Mouse (Mus musculus) heart, embryonic 11.5 days (tissue): ENCODE measurements at regions not wholly inside any gene's neighbourhood (a gene's known extent, or its start where the extent isn't known, plus 50 kb on each side); places are given as distances from the start of the nearest gene placed in this dataset.

ENCODE experiments used
- ATAC-seq: fragments of 200-750 bp; cut with Nextera tagmentation; replicated peaks from 2 replicates; pipeline ENCODE4 v1.8.0; 2017; ENCODE audit warnings: moderate library complexity; ENCODE audit not compliant: insufficient number of reproducible peaks, low FRiP score, low TSS enrichment
- H3K27ac ChIP-seq: fragments of 300-500 bp; sonication (generic); 2 replicates; pipeline ENCODE4 v1.5.1; 2014; ENCODE audit warnings: mild to moderate bottlenecking, low read depth, low read length
- H3K27me3 ChIP-seq: fragments of 300-500 bp; sonication (generic); 2 replicates; pipeline ENCODE4 v1.6.1; 2014; ENCODE audit warnings: mild to moderate bottlenecking, low read length, mixed read lengths; ENCODE audit not compliant: control insufficient read depth, insufficient read depth
- H3K36me3 ChIP-seq: fragments of 300-500 bp; sonication (generic); 2 replicates; pipeline ENCODE4 v1.6.1; 2014; ENCODE audit warnings: mild to moderate bottlenecking, low read length, moderate library complexity, mixed read lengths; ENCODE audit not compliant: control insufficient read depth, insufficient read depth
- H3K4me1 ChIP-seq: fragments of 300-500 bp; sonication (generic); 2 replicates; pipeline ENCODE4 v1.6.1; 2014; ENCODE audit warnings: low read length; ENCODE audit not compliant: control insufficient read depth, insufficient read depth
- H3K4me2 ChIP-seq: fragments of 300-500 bp; sonication (generic); 2 replicates; pipeline ENCODE4 v1.6.1; 2014; ENCODE audit warnings: mild to moderate bottlenecking, moderate library complexity
- H3K4me3 ChIP-seq: fragments of 300-500 bp; sonication (generic); 2 replicates; pipeline ENCODE4 v1.5.1; 2014; ENCODE audit warnings: low read depth, low read length
- H3K9ac ChIP-seq: fragments of 300-500 bp; sonication (generic); 2 replicates; pipeline ENCODE4 v1.6.1; 2014; ENCODE audit warnings: mild to moderate bottlenecking, low read depth, low read length, moderate library complexity
- H3K9me3 ChIP-seq: fragments of 300-500 bp; sonication (generic); replicated peaks from 2 replicates; pipeline ENCODE4 v1.6.1; 2016; ENCODE audit warnings: low read length; ENCODE audit not compliant: control insufficient read depth
- WGBS: fragments of 180-500 bp; shearing (Covaris S2); extraction: QIAGEN DNeasy Blood & Tissue Kit; methylation state at CpG from one replicate; pipeline ENCODE4 v1.1.7; 2014; ENCODE audit not compliant: insufficient replicate concordance; 5-methylcytosine and 5-hydroxymethylcytosine counted together

- 60% methylated on average over 20 of the region's 20 CpGs for WGBS
- no peaks in the 10 kb centered on the region for H3K4me1 ChIP-seq
These were observed 190.3 kb upstream of the Ipo5 start for GRCm38 (mm10) chr14:120720464-120721445.

GRCm38 (mm10) chr14:120721593-120722461 is 189.2 kb upstream of the Ipo5 start:
- no peaks in the 10 kb centered on the region for H3K27me3 ChIP-seq
- no peak overlapping the region for H3K27ac ChIP-seq
- no peak for ATAC-seq
- no peaks in the 10 kb centered on the region for H3K36me3 ChIP-seq
- no peak overlapping the region for H3K9ac ChIP-seq
- H3K4me2 ChIP-seq, result no peak overlapping the region
- no peak overlapping the region for H3K4me3 ChIP-seq
- H3K9me3 ChIP-seq, result no peaks in the 10 kb centered on the region
- no peaks in the 10 kb centered on the region for H3K4me1 ChIP-seq
- WGBS, result 77% methylated on average over 6 of the region's 6 CpGs

More at GRCm38 (mm10) chr14:120720464-120721445, 190.3 kb upstream of the Ipo5 start:
- Histone ChIP-seq H3K4me2 (no peak overlapping the region), H3K9ac (no peak overlapping the region), H3K27ac (no peak overlapping the region), H3K4me3 (no peak overlapping the region), H3K36me3 (no peaks in the 10 kb centered on the region), H3K9me3 (no peaks in the 10 kb centered on the region), H3K27me3 (no peaks in the 10 kb centered on the region)
- ATAC-seq, result no peak

- no peaks in the 10 kb centered on the region for H3K4me1 ChIP-seq
- no peak for ATAC-seq
- H3K9me3 ChIP-seq, result no peaks in the 10 kb centered on the region
- no peaks in the 10 kb centered on the region for H3K36me3 ChIP-seq
- H3K4me2 ChIP-seq, result no peak overlapping the region
- H3K27me3 ChIP-seq, result no peaks in the 10 kb centered on the region
- H3K27ac ChIP-seq, result no peak overlapping the region
- H3K4me3 ChIP-seq, result no peak overlapping the region
- 48% methylated on average over 6 of the region's 6 CpGs for WGBS
- H3K9ac ChIP-seq, result no peak overlapping the region
These were observed 188.4 kb upstream of the Ipo5 start for GRCm38 (mm10) chr14:120722546-120723112.

GRCm38 (mm10) chr14:120728107-120728506 is 182.9 kb upstream of the Ipo5 start:
- H3K4me2 ChIP-seq, result no peak overlapping the region
- H3K27me3 ChIP-seq, result no peaks in the 10 kb centered on the region
- no peak overlapping the region for H3K27ac ChIP-seq
- 0 out of 2 replicates have a peak, but pooled peaks cover 5% of the 10 kb centered on the region for H3K4me1 ChIP-seq
- H3K9ac ChIP-seq, result no peak overlapping the region
- ATAC-seq, result no peak
- H3K36me3 ChIP-seq, result no peaks in the 10 kb centered on the region
- WGBS, result 83% methylated on average over 10 of the region's 10 CpGs
- no peaks in the 10 kb centered on the region for H3K9me3 ChIP-seq
- no peak overlapping the region for H3K4me3 ChIP-seq

- H3K4me2 ChIP-seq, result no peak overlapping the region
- no peak; the same call in 1 of the 2 replicates for ATAC-seq
- H3K36me3 ChIP-seq, result no peaks in the 10 kb centered on the region
- H3K9ac ChIP-seq, result no peak overlapping the region
- no peak overlapping the region for H3K27ac ChIP-seq
- 0 out of 2 replicates have a peak, but pooled peaks cover 5% of the 10 kb centered on the region for H3K4me1 ChIP-seq
- no peaks in the 10 kb centered on the region for H3K9me3 ChIP-seq
- no peak overlapping the region for H3K4me3 ChIP-seq
- 30% methylated on average over 3 of the region's 3 CpGs for WGBS
- H3K27me3 ChIP-seq, result no peaks in the 10 kb centered on the region
These were observed 180.8 kb upstream of the Ipo5 start for GRCm38 (mm10) chr14:120730226-120730625.

- Histone ChIP-seq H3K36me3 (no peaks in the 10 kb centered on the region), H3K4me2 (no peak overlapping the region), H3K9ac (no peak overlapping the region), H3K27me3 (no peaks in the 10 kb centered on the region), H3K4me3 (no peak overlapping the region), H3K9me3 (no peaks in the 10 kb centered on the region), H3K27ac (no peak overlapping the region), H3K4me1 (0 out of 2 replicates have a peak, but pooled peaks cover 5% of the 10 kb centered on the region)
- WGBS, result 50% methylated on average over 7 of the region's 7 CpGs
- ATAC-seq, result no peak
These were observed 179.2 kb upstream of the Ipo5 start for GRCm38 (mm10) chr14:120731679-120732281.

- H3K9ac ChIP-seq, result no peak overlapping the region
- WGBS, result 67% methylated on average over 15 of the region's 15 CpGs
- 0 out of 2 replicates have a peak, but pooled peaks cover 5% of the 10 kb centered on the region for H3K4me1 ChIP-seq
- no peaks in the 10 kb centered on the region for H3K36me3 ChIP-seq
- H3K4me3 ChIP-seq, result no peak overlapping the region
- no peaks in the 10 kb centered on the region for H3K27me3 ChIP-seq
- no peak overlapping the region for H3K4me2 ChIP-seq
- no peak overlapping the region for H3K27ac ChIP-seq
- H3K9me3 ChIP-seq, result no peaks in the 10 kb centered on the region
- ATAC-seq, result no peak
These were observed 178.5 kb upstream of the Ipo5 start for GRCm38 (mm10) chr14:120732400-120733138.
